Mouse (Mus musculus) myocyte (in vitro differentiated cells): ENCODE measurements around the gene Me3. TPM values are rescaled to one million over a fixed set of nuclear protein-coding genes. Genes with fewer than 3 reads are reported as not detected.

Source experiments
- H3K27me3 ChIP-seq: one replicate; pipeline ENCODE4 v1.6.1; 2011; ENCODE audit not compliant: control insufficient read depth, insufficient read depth, insufficient read length
- H3K36me3 ChIP-seq: one replicate; pipeline ENCODE4 v1.6.1; 2011; ENCODE audit not compliant: control insufficient read depth, insufficient read depth
- H3K4me2 ChIP-seq: one replicate; pipeline ENCODE4 v1.6.1; 2011; ENCODE audit warnings: low read depth, control low read depth
- H3K4me3 ChIP-seq: one replicate; pipeline ENCODE4 v1.5.1; 2011; ENCODE audit warnings: mild to moderate bottlenecking, control low read depth, moderate library complexity
- H3K79me2 ChIP-seq: one replicate; pipeline ENCODE4 v1.6.1; 2011; ENCODE audit not compliant: control insufficient read depth, insufficient read depth
- H3ac ChIP-seq: one replicate; pipeline ENCODE4 v1.6.1; 2011; ENCODE audit not compliant: control insufficient read depth, insufficient read length
- CEBPB ChIP-seq: IDR thresholded peaks from 2 replicates; pipeline ENCODE4 v1.6.1; 2011; ENCODE audit warnings: mild to moderate bottlenecking, moderate library complexity; ENCODE audit not compliant: poor library complexity, insufficient read depth, severe bottlenecking
- E2F4 ChIP-seq: IDR thresholded peaks from one replicate; pipeline ENCODE4 v1.6.1; 2011; ENCODE audit warnings: mild to moderate bottlenecking, control low read depth, moderate library complexity; ENCODE audit not compliant: insufficient read depth
- MAX ChIP-seq: IDR thresholded peaks from one replicate; pipeline ENCODE4 v1.6.1; 2011; ENCODE audit warnings: low read depth, mild to moderate bottlenecking, control low read depth
- MYOD1 ChIP-seq, 3 experiments: IDR thresholded peaks; one replicate each; pipeline ENCODE4 v1.6.1; 2011; ENCODE audit warnings: control low read depth in 2 of 3, low read depth in 2 of 3, mild to moderate bottlenecking in 2 of 3, moderate library complexity in 1 of 3; ENCODE audit not compliant: insufficient read length in 2 of 3, control insufficient read depth in 1 of 3
- MYOG ChIP-seq, 3 experiments: IDR thresholded peaks; one replicate each; pipeline ENCODE4 v1.6.1; 2011; ENCODE audit warnings: control low read depth in 2 of 3, low read depth in 2 of 3, mild to moderate bottlenecking in 2 of 3; ENCODE audit not compliant: insufficient read length in 2 of 3, control insufficient read depth in 1 of 3, insufficient read depth in 1 of 3
- POLR2A ChIP-seq: IDR thresholded peaks from one replicate; pipeline ENCODE4 v1.6.1; 2011; ENCODE audit warnings: low read depth, mild to moderate bottlenecking, control low read depth, moderate library complexity; ENCODE audit not compliant: insufficient read length
- POLR2AphosphoS2 ChIP-seq: IDR thresholded peaks from one replicate; pipeline ENCODE4 v1.6.1; 2011; ENCODE audit warnings: low read depth, control low read depth; ENCODE audit not compliant: insufficient read length
- REST ChIP-seq: IDR thresholded peaks from one replicate; pipeline ENCODE4 v1.6.1; 2011; ENCODE audit warnings: mild to moderate bottlenecking, control low read depth, moderate library complexity; ENCODE audit not compliant: insufficient read depth, insufficient read length
- SRF ChIP-seq: IDR thresholded peaks from one replicate; pipeline ENCODE4 v1.6.1; 2011; ENCODE audit warnings: low read depth; ENCODE audit not compliant: control insufficient read depth, insufficient read length
- TCF12 ChIP-seq: IDR thresholded peaks from one replicate; pipeline ENCODE4 v1.6.1; 2011; ENCODE audit warnings: mild to moderate bottlenecking, control low read depth; ENCODE audit not compliant: poor library complexity, insufficient read depth, severe bottlenecking
- TCF3 ChIP-seq: IDR thresholded peaks from one replicate; pipeline ENCODE4 v1.6.1; 2011; ENCODE audit warnings: low read depth, control low read depth; ENCODE audit not compliant: insufficient read length
- USF1 ChIP-seq: IDR thresholded peaks from one replicate; pipeline ENCODE4 v1.6.1; 2011; ENCODE audit warnings: low read depth, mild to moderate bottlenecking, control low read depth, moderate library complexity
- polyA plus RNA-seq: library from polyadenylated mRNA; unstranded; fragments of >200 nt; fragmentation: generic; extraction: Trizol; gene quantifications from one replicate; pipeline ENCODE4 v1.2.1, GENCODE M21; 2012; ENCODE audit warnings: missing spikeins

The Me3 gene
- polyA plus RNA-seq: 7.8 TPM

- Histone ChIP-seq H3ac (peak within 1 kb of the TSS; percentile 13), H3K4me3 (peak within 1 kb of the TSS; percentile 45), H3K4me2 (peak within 1 kb of the TSS; percentile 95), H3K27me3 (no peaks in the 10 kb centered on the region), H3K79me2 (no peaks in the 10 kb centered on the region), H3K36me3 (no peaks in the 10 kb centered on the region)
- no peak for TF ChIP-seq TCF12
- TF ChIP-seq E2F4: no peak
- TF ChIP-seq MYOD1 (IDR thresholded peaks at IDR 0.05; ENCODE audit: control insufficient read depth in 1 of 3, insufficient read length in 2 of 3, low read depth in 2 of 3): peak in 1 of 3 experiments; percentile 4
Observed at GRCm38 (mm10) chr7:89632342-89633251, at the start of gene Me3. Me3 (plus strand) TSS chr7:89632392.

DNA sequence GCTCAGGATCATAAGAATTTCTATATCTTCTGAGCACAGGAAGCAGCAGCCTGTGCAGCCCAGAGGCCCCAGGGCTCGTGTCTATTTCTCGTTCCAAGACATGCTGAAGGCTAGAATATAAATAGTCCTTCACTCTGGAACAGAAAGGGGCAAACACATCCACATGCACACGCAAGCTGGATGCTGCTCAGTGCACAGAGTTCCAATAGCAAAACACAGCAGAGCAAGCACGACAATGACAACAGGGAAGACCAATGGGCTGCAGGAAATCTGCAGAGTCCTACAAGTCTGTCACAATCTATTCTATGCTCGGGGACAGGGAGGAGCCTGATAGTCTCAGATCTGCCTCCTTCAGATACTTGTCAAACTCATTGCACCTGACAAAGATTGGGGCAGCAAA lies 42.2 kb upstream of the Me3 start:
- Histone ChIP-seq H3K4me3 (no peak overlapping the region), H3K27me3 (no peaks in the 10 kb centered on the region), H3K36me3 (no peaks in the 10 kb centered on the region), H3K79me2 (no peaks in the 10 kb centered on the region), H3K4me2 (no peak overlapping the region), H3ac (no peak overlapping the region)
- TF ChIP-seq REST: no peak
- TF ChIP-seq E2F4: no peak

DNA sequence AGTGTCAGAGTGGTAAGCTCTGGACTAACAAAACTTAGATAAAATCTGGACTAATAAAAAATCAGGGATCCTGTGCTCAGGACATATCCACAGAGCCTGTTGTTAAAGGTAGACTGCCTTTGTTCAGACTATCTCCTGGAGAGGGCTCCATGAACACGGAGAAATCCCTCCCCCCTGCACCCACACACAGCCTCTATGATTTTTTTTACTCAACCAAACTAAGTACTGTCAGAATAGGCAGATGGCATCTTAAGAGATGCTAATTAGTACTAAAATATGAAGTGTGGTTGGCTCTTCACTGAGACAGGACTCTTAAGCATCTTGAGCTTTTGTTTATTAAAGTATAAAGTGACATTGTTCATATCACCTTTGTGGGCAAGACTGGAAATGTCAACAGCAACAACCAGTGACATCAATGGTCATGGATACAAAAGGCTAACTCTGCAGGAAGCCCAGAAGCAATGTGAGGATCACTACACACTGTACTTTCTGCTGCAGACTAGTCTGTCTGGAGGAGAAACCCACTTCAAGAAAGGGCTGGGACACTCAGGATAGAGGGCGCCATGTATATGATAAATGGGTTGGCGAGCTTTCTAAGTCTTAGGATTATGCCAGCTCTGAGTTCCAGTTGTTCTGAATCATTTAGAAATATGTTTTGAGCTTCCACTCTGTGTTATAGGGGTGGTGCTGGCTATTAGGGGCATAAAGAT lies 41.5 kb upstream of the Me3 start:
- no peak for TF ChIP-seq E2F4
- TF ChIP-seq SRF: no peak
- TF ChIP-seq CEBPB: no peak
- TF ChIP-seq USF1: no peak
- TF ChIP-seq POLR2AphosphoS2: no peak
- TF ChIP-seq REST: no peak
- no peak for TF ChIP-seq MYOD1 (IDR thresholded peaks at IDR 0.05; ENCODE audit: control insufficient read depth in 1 of 3, insufficient read length in 2 of 3, low read depth in 2 of 3)
- no peak for TF ChIP-seq MAX
- no peak for TF ChIP-seq POLR2A
- no peak for TF ChIP-seq MYOG (IDR thresholded peaks at IDR 0.05; ENCODE audit: control insufficient read depth in 1 of 3, insufficient read depth in 1 of 3, insufficient read length in 2 of 3, low read depth in 2 of 3)
- no peak for TF ChIP-seq TCF12
- no peak for TF ChIP-seq TCF3
- no peaks in the 10 kb centered on the region for H3K36me3 ChIP-seq

DNA sequence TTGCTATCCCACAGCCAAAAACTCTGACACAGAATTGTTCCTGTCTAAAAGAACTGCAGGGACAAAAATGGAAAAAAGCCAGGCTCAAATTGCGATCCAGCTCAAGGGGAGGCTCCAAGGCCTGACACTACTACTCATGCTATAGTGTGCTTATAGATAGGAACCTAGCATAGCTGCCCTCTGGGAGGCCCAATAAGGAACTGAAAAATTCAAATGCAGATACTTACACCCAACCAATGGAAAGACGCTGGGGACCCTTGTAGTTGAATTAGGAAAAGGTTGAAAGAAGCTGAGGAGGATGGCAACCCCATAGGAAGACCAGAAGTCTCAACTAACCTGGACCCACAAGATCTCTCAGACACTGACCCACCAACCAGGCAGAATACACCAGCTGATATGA lies 36.4 kb upstream of the Me3 start:
- Histone ChIP-seq H3K27me3 (no peaks in the 10 kb centered on the region), H3K79me2 (no peaks in the 10 kb centered on the region), H3ac (no peak overlapping the region), H3K4me3 (no peak overlapping the region), H3K36me3 (no peaks in the 10 kb centered on the region), H3K4me2 (no peak overlapping the region)
- no peak for TF ChIP-seq CEBPB
- TF ChIP-seq POLR2A: no peak
- TF ChIP-seq REST: no peak
- TF ChIP-seq POLR2AphosphoS2: no peak
- TF ChIP-seq MAX: no peak
- TF ChIP-seq MYOG (IDR thresholded peaks at IDR 0.05; ENCODE audit: control insufficient read depth in 1 of 3, insufficient read depth in 1 of 3, insufficient read length in 2 of 3, low read depth in 2 of 3): no peak
- TF ChIP-seq USF1: no peak
- no peak for TF ChIP-seq E2F4
- TF ChIP-seq SRF: no peak
- no peak for TF ChIP-seq TCF3
- TF ChIP-seq MYOD1 (IDR thresholded peaks at IDR 0.05; ENCODE audit: control insufficient read depth in 1 of 3, insufficient read length in 2 of 3, low read depth in 2 of 3): no peak
- TF ChIP-seq TCF12: no peak

More for the DNA sequence above, 41.5 kb upstream of the Me3 start:
- no peaks in the 10 kb centered on the region for H3K79me2 ChIP-seq
- no peak overlapping the region for H3K4me3 ChIP-seq
- no peak overlapping the region for H3K4me2 ChIP-seq
- no peak overlapping the region for H3ac ChIP-seq
- no peaks in the 10 kb centered on the region for H3K27me3 ChIP-seq

DNA sequence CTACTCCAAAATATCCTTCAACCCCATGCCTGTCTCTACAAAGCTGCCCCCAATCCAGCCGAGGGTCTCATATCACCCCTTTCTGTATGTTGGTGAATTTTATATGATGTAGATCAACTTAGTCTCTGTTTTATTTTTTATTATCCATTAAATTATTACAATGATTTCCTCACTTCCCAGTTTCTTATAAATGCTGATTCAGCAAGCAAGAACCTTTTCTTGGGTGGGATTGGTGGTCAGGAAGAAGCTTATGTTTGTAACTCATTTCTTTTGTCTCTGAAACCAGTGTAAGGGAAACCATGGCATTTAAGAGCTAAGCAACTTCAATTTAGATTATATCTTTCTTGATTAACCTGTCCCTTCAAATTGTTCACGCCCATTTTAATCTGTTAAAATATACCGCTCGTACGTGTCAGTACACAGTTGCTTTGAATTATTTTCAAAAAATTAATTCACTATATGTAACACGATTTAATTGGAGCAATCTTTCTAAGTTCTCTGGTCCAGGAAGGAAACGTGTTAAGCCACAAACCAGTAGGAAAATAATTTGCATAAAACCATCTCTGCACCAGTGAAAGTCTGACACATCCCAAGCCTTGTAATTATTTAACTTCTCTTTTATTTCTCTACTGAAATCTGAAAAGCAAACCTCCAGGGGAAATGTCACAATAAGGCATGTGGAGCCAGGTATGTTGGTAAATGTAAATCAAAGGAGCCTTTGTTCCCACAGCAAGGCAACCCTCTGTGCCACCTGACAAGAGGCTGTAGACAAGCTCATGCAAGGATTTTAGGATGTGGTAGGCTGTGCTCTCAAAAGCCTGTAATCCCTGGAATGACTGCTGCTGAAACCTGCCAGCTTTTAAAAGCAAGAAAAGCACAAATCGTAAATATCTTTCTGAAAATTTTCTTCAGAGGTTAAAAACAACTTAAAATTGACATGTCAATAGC lies 26.3 kb upstream of the Me3 start:
- TF ChIP-seq POLR2AphosphoS2: no peak
- Histone ChIP-seq H3K4me2 (no peak overlapping the region), H3K36me3 (no peaks in the 10 kb centered on the region), H3ac (no peak overlapping the region), H3K79me2 (no peaks in the 10 kb centered on the region), H3K4me3 (no peak overlapping the region), H3K27me3 (no peaks in the 10 kb centered on the region)
